Mouse (Mus musculus): ENCODE results near the gene Tbx4. TPM values are rescaled to one million over a fixed set of nuclear protein-coding genes. Genes with fewer than 3 reads are reported as not detected.

Gene Tbx4
- not detected for polyA plus RNA-seq (2014; fragmentation: Illumina TruSeq; extraction: RNeasy Lipid Tissue Mini Kit (QIAGEN cat#74804); ENCODE audit: low replicate concordance)

GRCm38 (mm10) chr11:85885665-85886428 is at the start of gene Tbx4:
Tbx4 (plus strand) TSS chr11:85886422.

GRCm38 (mm10) chr11:85850233-85850632 is 36.0 kb upstream of the Tbx4 start, which contains the start of gene Gm11444:
Gm11444 (minus strand) TSS chr11:85850333.

Other genes starting within 250 kb of the Tbx4 start
- gene Tbx2, start 53.9 kb upstream of the Tbx4 start, polyA plus RNA-seq (2014; fragmentation: Illumina TruSeq; extraction: RNeasy Lipid Tissue Mini Kit (QIAGEN cat#74804); ENCODE audit: low replicate concordance), result 0.52 TPM
- not detected for gene Gm11444, start 36.1 kb upstream of the Tbx4 start, polyA plus RNA-seq (2014; fragmentation: Illumina TruSeq; extraction: RNeasy Lipid Tissue Mini Kit (QIAGEN cat#74804); ENCODE audit: low replicate concordance)